Mouse (Mus musculus) NIH3T3 (cell line): ENCODE measurements around the gene Tsfm.

ENCODE experiments used
- DNase-seq: peaks from one replicate; pipeline ENCODE4 v3.0.0-alpha.2; 2012; ENCODE audit warnings: low read depth

The Tsfm gene

DNA sequence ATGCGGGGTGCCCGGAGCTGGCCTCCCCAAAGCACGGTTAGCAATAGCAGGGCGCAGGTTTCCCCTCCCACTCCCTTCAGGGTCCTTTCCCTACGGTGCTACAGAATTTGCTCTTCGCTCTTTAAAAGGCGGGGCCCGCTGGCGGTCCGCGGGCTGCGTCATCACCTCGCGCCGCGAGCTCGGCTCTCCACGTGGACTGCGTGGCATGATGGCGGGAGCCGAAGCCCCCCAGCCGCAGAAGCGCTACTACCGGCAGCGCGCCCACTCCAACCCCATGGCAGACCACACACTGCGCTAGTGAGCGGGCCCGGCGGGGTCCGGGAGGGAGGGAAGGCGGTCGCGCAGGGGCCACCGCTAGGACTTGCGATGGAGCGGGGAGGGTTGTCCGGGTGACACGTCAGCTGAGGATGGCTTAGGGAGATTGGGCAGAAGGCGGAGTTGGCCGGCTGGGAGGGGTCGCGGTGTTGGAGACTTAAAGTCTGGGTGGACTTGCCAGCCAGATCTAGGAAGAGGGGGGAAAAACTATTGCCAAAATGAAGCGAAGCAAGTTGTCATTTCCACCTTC is 11.2 kb upstream of the Tsfm start:
- DNase-seq = peak; percentile 96

DNA sequence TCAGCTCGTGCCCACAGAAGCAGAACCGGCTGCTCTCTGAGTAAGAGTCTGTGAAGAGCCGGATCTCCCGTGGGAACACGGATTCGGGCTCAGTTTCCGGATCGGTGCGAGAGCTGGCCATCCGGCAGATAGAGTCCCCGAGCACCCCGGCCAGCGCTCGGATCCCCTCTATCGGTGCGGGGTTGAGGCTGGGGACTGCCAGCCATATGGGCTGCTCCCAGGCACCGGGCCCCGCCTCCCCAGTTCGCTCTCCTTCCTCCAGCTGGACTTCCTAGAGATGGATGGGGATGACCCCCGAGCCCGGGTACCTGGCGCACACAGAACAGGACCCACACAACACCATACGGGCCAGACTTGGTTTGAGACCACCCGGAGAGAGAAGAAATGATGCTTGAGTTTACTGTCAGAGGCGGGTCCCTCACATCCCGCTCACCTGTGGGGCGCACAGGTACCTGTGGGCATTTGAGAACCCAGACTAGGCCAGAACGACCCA is 10.7 kb upstream of the Tsfm start, which contains the start of the genes Mettl1 and Eef1akmt3:
Gene Mettl1 (plus strand): TSS at position 141 of the 493 bp plus-strand sequence.
Gene Eef1akmt3 (minus strand): TSS at position 240 of the 493 bp plus-strand sequence.
- peak; percentile 64 for DNase-seq

DNA sequence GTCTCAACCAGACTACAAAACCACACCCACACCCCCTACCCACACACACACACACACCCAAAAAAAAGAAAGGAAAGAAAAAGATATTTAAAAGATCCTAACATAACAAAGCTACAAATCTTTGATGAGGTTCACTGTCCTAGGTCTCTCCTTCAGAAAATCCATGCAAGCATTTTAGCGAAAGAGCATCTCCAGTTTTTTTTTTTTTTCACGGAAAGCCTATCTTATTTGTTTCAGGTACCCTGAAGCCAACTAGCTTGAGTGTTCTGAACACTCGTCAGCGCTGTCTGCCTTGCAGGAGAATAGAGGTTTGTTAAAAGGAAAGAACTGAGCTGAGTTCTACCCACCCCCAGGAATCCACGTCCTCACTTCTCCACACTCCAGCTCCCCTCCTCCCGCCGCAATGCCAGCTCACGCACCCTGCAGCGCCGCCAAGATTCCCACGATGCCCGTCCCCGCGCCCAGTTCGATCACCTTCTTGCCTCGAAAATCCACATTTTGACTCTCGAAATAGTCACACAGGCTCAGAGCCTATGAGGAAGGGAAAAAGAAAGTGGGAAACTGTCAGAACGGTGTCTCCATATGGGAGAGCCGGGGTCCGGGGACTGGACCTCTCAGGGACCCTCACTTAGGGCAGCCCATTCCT is 10.1 kb upstream of the Tsfm start:
- peak; percentile 60 for DNase-seq

DNA sequence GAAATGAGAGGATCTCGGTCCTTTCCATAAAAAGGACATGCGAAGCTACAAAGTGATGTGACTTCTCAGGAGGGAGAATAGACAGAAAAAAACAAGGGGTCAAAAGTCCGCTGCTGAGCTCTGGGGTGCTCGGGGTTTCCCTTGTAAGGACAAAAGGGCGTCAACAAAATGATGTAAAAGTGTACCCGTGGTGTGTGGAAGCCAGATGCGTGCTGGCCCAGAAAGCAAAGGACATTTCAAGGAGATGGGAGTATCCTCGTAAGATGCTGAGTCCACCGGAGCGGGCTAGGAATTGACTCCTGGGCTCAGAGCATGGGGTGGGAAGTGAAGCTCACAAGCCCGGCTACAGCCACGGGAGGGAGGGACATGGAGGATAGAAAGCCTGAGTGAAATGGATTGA is 7.0 kb upstream of the Tsfm start:
- DNase-seq = no peak

DNA sequence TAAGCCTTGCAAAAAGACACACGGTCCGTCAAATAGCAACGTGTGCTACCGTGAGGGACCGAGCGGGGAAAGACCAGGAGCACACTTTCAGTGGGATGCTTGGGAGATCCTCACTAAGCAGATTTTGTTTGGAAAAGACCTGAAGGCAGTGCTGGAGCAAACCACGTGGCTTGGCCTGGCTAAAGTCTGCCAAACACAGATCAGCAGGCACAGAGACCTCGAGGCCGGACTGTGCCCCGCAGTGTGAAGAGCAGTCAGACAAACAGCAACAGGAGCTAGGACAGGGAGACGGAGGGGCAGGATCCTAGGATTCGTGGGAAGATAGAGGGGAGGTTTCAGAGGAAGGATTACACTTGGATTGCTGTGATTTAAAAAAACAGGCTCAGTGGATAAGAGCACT is 5.6 kb upstream of the Tsfm start:
- no peak for DNase-seq

DNA sequence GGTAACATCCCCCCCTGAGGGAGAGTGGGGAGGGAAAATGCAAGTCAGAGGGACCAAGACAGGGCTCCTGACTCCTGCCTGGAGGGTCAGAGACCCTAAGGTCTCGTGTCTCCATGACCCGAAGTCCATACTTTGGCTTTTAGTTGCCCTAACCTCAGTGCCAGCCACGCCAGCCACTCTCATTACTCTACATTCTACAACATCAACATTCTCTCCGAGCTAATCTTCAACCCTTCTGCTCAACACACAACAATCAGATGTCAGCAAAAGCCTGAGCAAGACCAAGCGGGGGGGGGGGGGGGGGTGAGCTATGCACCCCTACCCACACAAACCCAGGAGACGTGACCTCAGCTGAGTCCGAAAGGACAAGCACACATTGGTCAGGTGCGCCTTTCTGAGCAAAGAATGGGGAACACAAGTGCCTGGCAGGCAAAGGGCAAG is 2.7 kb upstream of the Tsfm start:
- no peak for DNase-seq

DNA sequence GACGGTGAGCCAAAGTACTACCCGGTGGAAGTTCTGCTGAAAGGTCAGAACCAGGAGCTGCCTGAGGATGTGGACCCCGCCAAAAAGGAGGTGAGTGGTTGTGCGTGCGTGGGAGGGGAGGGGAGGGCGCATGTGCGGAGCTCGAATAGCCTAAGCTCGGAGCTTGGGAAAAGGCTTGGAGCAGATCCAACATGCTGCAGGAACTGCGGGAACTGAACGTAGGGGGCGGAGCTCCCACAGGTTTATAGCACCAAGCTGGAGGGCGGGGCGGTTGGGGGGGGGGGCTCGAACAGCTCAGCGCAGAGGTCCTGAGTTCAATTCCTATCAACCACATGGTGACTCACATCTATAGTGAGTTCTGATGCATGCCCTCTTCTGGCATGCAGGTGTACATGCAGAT is 12.2 kb downstream of the Tsfm start:
- no peak for DNase-seq

DNA sequence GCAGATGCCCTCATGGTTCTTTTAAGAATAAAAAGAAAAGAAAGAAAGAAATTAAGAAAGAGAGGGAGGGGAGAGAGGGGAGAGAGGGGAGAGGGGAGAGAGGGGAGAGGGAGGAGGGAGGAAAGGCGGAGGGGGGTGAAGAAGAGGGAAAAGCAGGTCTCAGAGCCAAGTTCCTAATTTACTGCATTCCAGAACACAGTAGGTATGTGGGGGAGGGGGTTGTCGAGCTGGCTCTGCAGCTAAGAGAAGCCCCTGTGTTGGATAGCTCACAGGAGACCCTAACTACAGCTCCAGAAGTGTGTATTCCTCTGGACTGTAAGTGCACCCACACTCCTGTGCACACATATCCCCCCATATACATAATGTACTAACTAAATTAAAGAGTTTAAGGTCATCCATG is 13.6 kb downstream of the Tsfm start:
- DNase-seq = no peak

DNA sequence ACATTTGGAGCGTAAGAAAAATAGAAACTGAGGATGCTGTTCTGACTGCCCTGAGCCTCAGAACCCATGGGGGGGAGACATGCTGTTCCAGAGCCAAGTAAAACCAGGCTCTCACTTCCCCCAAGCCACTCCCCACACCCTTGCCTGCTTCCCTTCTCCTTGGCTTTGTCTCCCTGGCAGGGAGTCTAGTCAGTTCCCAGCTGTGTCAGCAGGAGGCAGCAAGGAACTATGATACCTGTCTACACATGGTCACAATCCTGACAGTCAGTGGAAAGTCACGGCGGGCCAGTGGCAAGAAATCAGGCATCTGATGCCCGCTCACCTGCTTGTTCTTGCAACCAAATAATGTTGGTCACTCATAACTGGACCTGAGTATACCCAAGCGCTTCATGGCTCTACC is 14.2 kb downstream of the Tsfm start:
- peak; percentile 57 for DNase-seq

DNA sequence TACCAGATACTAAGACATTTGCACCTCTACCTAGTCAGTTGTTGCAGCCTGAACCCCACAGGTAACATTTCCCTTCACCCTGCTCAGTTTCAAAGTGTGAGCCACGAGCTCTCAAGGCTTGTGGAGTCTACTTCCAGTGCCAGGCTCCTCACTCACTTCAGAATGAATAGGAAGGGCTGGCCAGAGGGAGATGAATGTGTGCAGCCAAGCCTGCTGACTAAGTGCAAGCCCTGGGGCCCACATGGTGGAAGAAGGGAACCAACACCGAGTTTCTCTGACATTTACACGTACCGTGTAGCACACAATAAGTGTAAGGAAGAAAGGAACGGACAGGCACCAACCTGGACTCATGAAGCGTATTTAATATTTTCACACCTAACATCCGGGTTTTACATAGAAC is 26.8 kb downstream of the Tsfm start:
- DNase-seq = peak; percentile 53

DNA sequence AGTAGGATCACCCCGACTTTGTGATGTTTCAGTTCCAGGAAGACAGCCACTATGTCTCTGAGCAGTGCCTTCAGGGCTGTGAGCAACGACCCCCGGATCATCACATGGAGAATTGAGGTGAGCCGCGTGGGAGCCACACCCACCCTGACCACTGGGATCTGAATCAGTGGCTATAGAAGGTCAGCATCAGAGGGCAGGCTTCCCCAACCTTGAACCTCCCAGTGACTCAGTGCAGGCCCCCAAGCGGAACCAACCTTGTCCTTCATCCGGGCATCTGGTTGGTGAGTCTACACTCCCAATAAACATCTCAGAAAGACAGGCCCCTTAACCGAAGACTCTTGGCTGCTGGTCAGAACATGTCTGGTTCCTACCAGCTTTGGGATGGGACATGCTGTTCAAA is 27.3 kb downstream of the Tsfm start:
- no peak for DNase-seq

DNA sequence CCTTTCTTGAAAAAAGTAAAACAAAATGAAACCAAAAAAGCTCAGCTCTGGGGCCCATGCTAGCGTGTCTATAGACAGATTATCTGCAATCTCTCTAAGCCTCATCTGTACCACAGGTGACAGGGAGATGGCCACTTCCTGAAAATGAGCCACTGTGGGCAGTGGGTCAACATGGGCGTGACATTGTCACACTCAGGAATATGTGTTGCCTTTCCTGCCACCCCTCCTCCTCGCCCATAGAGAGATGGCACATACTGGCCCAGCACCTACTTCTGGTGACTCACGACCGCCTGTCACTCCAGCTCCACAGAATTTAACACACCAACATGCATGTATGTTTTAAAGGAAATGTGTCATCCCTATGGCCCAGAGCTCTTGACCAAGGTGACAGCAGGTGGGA is 27.9 kb downstream of the Tsfm start:
- DNase-seq = no peak

DNA sequence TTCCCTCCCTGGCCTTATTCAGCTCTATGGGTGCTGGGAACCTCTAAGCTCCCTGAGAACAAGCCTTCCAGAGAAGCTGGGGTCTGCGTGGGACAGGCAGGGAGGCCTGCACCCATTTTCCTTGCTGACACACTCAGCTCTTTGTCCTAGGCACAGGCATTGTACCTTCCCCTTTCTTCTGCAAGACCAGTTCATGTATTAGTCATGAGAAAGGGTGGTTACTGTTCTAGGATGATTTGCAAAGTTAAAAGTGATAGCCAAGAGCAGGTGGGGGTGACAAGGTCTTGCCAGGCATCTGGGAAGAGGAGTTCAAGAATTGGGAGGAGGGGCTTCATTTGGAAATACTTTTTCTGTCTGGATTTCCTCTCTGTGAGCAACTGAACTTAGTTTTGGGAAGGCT is 28.6 kb downstream of the Tsfm start:
- no peak for DNase-seq

DNA sequence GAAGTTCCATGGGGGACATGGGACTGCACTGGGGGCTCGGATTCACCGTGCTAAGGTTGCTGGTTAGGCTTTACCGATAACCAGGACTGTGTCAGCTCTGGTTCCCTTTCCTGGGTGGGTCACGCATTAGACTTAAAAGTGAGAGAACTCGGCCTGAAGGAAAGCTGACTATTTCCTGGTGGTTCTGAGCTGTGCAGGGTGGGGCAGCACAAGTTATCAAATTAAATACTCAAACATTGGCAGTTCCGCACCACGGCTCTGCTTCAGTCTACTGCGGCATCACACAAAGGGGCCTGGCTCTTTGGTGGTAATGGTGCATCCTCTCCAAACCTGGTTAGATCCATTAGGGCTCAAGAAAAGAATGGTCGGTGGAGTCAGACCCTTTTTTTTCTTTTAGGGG is 29.3 kb downstream of the Tsfm start:
- no peak for DNase-seq

DNA sequence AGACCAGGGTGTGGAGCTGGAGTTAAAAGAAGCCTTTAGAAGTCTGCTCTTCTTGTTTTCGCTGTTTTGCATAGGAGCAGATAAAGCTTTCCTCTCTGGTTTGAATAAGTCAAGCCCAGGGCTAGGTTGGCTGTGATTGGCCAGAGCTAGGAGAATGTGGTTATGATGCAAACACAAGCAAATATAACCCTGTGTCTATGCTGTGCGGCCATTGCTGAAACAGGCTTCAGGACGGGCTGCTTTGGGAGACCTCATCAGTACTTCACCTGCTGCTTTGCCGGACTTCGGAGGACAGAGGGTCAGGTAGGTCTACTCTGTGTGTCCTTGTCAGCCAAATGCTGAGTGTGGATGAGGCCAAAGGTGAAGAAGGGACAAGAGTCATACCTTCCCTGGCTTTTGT is 30.1 kb downstream of the Tsfm start, which contains the start of gene Avil:
Gene Avil (plus strand): TSS at position 181 of the 400 bp plus-strand sequence.
- no peak for DNase-seq

DNA sequence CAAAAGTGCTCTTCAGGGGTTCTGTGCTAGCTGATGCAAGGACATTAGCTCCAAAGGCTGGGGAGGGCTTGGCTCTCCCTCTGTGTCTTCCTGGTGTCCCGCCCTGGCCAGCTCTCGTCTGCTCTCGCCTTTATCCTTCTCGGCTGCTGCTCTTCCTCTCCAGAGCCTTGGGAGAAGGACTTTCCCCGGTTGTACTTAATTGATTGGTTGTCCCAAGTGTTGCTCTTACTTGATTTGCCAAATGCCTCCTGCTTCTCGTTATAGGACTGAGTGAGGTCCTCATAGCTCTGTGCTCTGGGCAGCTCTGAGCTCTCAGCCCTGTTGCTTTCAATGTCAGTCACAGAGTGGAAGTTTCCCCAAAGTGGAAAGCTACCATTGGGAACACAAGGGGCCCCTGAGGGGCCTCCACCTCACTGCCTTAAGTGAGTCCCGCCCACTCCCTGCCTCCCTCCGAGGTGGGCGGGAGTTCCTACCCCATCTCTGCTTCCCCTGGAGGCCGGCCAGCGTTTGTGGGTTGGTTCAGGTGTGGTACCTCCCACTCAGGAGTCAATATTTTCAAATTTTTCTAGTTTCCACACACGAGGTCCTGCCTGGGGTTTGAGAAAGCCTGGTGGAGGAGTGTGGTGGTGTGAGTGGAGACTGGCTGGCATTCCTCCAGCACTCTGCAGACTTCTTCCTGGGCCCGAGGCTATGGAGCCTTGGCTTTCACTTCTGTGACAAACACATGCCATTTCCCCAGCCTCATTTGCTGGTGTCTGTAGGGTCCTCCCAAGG is 33.1 kb downstream of the Tsfm start:
- peak; percentile 53 for DNase-seq

DNA sequence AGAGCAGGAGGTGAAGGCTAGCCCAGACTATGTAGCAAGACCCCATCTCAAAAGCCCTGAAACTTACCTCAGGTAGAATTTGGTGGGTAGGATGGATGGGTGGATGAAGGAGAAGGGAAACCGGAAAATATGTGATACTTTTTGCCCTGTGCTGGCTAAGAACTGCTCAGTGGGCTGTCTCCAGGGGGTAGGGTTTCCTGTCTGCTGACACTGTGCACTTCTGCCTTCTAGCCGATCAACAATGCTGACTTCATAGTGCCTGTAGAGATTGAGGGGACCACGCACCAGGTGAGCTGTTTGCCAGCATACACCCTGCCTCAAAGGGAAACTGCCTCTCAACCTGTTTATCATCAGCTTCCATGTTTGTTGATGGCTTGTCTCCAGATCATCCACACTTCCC is 37.0 kb downstream of the Tsfm start:
- no peak for DNase-seq

DNA sequence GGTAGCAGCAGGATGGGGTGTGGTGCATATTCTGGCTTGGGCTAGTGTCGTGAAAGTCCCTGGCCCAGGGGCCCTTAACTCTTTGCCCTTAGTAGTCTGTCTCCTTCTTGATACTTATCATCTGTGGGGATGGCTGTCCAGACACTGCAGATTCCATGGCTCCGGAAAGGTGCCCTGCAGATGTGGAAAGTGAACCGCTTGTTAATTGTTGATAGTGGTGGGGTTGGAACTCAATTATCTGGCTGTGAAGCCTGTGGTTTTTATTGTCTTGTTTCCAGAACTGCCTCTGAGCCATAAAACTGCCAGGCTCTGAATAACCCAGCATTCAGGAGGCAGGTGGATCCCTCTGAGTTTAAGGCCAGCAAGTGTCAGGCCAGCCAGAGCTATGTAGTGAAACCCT is 39.0 kb downstream of the Tsfm start:
- no peak for DNase-seq

DNA sequence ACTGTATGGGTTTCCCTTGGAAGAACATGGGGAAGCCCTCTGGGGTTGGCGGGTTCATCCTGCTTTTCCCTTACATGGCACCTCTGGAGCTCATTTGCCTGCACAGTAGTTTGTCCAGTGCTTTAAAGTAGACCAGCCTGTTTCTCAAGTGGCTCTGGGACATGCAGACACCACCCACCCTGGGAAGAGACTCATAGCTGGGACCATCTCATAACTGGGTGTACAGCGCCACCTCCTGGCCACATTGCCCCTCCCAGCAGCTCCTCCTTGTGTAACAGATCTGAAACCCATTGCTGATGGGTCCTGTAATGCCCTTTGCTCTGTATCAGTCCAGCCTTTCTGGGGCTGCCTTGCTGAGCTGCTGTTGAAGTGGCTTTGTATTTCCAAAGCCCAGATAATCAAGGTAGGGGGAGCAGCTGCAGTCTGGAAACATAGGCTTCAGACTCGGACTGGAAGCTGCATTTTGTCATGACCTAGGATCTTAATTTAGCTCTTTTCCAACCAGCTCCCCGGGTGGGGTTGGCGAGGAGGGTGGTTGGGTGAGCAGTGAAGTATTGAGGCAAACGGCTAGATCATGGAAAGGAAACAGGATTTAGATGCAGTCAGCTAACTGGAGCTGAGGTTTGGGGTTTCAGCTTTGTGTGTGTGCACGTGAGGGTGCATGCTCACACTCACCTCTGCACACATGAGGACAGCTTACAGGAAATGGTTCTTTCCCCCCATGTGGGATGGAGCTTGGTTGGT is 40.2 kb downstream of the Tsfm start:
- peak; percentile 89 for DNase-seq

DNA sequence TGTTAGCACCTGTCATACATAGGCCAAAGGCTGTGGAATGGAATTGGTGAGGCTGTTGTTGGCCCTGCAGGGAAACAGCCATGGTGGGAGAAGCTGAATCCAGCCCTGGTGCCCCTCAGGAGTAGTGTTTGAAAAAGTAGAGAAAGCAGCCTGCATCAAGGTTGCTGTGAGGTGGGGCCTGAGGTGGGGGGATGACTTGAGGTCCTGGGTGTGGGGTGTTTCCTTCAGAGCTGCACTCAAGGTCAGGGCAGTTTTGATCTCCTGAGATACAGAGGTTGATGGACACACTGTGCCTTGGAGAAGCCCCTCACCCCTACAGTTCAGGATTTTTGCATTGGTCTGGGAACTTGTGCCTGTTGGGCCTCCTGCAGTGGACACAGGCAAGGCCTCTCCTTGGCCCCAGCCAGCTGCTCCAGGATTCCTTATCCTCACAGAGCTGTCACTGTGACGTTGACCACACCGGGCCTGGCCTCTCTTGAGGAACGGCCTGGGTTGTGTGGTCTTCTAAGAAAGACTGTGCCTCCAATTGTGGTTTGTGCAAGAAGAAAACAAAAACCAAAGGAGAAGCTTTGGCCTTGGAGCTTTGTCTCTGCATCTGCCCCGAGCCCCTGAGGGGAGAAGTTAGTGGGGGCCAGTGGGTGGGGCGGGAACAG is 42.0 kb downstream of the Tsfm start:
- no peak for DNase-seq

DNA sequence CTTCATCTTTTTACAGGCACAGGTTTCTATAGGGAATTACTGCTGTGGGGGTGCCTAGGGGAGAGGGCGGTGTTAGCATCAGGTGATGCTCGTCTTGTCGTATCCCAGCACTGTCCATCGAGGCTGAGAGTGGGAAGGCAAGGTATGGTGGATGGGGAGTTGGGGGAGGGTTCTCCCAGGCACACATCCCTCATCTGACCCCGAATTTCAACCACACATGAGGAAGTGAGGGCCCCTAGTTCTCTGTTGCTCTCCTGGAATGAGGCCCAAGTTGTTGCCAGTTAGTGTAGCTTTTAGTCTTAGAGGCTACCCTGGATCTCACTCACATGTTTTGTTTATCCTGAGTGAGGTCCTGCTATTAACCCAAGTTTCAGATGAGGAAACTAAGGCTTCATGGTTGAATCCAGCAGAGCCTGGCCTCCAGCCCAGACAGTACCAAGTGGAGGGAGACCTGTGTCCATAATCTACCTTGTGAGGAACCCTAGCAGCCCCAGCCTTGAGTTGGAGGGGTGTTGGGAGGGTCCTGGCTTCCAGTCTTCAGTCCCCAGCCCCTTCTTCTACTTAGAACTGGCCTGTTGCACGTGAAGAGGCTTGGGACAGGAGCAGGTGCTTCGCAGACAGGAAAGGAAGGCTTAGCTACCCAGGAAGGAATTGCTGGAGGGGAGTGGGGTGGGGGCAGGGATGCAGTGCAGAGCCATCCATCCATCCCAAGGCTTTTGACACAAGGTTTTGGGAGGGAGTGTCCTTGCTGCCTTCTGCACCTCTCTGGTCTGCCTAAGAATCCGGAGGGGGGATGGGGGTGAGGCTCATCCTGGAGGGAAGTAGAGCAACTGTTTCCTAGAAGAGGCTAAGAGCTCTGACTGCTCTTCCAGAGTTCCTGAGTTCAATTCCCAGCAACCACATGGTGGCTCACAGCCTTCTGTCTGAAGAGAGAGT is 43.2 kb downstream of the Tsfm start:
- no peak for DNase-seq
